Mouse (Mus musculus) kidney, postnatal 25 days (tissue): ENCODE measurements around the gene Ap1m2.
"Not testable (repeated sequence)": the region's sequence is repeated elsewhere in the genome, so short reads cannot be mapped to it uniquely, and the experiment has no call there.

Experiments
- DNase-seq, 2 experiments: peaks; one replicate each; pipeline ENCODE4 v3.0.0; 2021; ENCODE audit warnings: mixed read lengths in 2 of 2

Ap1m2 gene

DNA sequence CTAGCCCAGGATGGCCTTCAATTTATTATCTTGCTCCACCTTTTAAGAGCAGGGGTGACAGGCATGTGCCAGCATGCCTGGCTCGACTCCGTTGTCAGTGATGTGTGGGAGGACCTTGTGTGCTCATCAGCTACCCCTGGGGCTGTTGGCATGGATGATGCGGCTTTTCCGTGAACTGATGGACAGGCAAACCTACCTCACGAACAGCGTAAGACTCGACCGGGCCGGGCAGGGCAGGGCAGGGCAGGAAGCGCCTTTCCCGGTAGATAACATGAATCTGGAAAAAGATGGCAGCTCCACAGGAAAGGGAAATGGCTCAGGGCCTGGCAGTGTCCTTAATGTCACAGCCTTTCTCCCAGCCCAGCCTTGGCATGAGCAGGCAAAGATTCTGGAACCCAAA is 12.1 kb upstream of the Ap1m2 start:
- DNase-seq, result peak; percentile 38 to 72

- DNase-seq, result not testable (repeated sequence)
Observed at GRCm38 (mm10) chr9:21322917-21323297, 10.8 kb upstream of the Ap1m2 start.

DNA sequence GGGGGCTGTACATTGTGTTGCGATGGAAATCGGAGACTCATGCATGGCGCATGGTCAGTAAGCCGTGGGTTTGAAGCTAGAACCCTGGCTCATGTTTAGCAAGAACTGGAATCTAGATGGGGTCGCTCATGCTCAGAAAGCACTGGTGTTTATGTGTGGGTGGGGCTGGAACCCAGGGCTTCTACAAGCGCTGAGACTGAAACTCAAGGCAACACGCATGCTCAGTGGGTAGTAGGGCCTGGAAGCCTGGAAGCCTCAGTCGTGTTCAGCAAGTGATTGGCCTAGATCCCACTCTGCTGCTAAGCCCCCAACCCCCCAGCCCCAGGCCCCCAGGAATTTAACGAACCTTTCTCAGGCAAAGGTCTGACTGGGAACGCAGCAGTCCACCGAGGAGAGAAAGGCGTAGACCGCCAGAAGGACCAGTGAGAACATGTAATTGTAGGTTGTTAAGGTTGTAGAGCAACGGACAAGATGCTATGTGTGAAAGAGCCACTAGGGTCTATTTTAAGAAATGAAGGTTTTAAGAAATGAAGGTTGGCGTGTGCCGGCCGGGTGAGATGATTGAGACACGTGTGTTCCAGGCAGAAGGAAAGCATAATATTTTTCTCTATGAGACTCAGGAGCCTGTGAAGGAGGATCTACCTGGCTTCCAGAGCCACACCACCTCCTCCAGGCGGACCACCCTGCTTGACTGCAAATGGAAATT is 10.2 kb upstream of the Ap1m2 start:
- DNase-seq, result no peak

- peak; percentile 49 to 59 for DNase-seq
Observed at GRCm38 (mm10) chr9:21321513-21321835, 9.3 kb upstream of the Ap1m2 start.

- peak; percentile 84 to 87 for DNase-seq
Observed at GRCm38 (mm10) chr9:21320619-21321512, 8.7 kb upstream of the Ap1m2 start, which contains the start of gene Slc44a2. TSS of gene Slc44a2 (plus strand) at chr9:21320698.

DNA sequence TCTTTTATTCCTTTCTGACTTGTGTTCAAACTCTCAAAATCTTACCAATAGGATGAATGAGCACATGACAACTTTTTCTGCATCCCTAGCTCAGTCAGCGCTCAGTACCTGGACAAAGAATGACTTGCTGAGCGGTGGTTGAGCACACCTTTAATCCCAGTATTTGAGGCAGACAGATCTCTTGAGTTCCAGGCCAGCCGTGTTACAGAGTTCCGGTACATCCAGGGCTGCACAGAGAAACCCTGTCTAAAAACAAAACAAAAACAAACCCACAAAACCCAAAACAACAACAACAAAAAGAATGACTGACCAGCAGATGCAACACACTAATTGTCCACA is 8.1 kb upstream of the Ap1m2 start:
- DNase-seq, result no peak

GRCm38 (mm10) chr9:21319503-21319902 is 7.4 kb upstream of the Ap1m2 start:
- DNase-seq, result no peak

DNA sequence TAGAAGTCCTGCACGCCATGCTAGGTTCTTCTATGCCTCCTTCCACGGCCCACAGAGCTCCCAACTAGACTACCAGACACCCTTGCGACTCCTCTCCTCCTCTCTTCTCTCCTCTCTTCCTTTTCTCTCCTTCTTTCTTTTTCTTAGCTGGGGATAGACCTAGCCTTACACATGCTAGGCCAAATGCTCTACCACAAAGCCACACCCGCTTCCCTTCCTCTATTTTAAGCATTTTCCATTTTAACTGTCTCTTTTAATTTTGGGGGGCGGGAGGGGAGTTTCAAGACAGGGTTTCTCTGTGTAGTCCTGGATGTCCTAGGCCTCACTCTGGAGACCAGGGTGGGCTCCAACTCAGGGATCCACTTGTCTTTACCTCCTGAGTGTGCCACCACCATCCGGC is 6.7 kb upstream of the Ap1m2 start:
- DNase-seq, result no peak

DNA sequence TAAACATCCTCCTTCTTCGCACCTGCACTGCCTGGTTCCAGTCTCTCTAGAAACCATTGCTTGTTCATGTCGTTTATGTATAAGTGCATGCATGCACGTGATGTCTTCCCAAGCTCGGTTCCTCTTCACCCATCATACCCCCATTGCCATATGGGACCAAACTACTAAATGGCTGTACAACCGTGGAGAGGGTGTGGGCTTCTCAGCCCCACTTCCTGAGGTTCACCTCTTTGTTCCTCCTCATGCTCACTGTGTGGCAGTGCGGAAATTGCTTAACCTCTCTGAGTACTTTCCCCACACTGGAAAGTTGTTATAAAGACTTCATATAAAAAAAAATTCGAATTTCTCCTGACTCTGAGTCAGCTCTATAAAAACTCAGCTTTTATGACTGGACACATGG is 4.6 kb upstream of the Ap1m2 start:
- no peak for DNase-seq

- no peak for DNase-seq
Observed at GRCm38 (mm10) chr9:21315421-21315820, 3.3 kb upstream of the Ap1m2 start.

GRCm38 (mm10) chr9:21314367-21315140 is 2.4 kb upstream of the Ap1m2 start:
- DNase-seq, result no peak

GRCm38 (mm10) chr9:21313394-21313793 is 1.3 kb upstream of the Ap1m2 start:
- peak; percentile 87 to 88 for DNase-seq

GRCm38 (mm10) chr9:21311695-21312094 is 442 bp downstream of the Ap1m2 start:
- no peak for DNase-seq

GRCm38 (mm10) chr9:21309150-21309741 is 2.9 kb downstream of the Ap1m2 start:
- peak; percentile 58 to 73 for DNase-seq

DNA sequence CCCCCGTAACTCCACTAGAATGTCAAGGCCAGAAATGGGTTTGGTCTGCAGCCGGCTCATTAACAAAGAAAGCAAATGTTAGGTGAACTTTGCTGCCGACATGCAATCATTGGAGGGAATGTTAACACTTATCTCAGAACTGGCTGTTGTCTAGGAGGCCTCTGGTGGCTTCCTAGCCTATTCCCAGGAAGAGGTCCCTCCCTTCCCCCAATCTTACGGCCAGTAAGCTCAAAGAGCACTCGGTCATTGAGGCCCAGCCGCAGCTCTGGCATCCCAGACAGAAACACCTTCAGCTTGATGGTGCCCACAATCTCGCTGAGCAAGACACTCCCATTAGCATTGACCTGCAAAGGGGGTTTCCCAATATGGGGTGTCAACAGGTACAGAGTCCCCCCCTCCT is 7.1 kb downstream of the Ap1m2 start:
- no peak for DNase-seq

DNA sequence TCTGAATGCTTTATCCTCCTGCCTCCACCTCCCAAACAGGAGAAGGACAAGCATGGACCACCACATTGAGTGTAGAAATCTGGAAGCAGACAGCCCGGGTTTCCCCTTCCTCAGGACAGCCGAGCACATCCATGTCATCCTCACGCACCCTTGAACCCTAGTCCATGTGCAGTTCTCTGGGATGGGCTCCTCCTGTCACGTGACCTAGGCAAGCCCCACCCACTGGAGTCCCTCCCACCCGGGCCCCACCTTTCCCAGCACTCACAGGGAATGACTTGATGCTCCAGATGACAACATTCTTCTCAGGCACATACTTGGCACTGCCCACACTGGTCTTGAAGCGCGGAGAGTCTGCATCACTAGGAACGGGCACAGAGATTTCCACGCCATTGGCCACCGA is 13.1 kb downstream of the Ap1m2 start:
- no peak for DNase-seq

DNA sequence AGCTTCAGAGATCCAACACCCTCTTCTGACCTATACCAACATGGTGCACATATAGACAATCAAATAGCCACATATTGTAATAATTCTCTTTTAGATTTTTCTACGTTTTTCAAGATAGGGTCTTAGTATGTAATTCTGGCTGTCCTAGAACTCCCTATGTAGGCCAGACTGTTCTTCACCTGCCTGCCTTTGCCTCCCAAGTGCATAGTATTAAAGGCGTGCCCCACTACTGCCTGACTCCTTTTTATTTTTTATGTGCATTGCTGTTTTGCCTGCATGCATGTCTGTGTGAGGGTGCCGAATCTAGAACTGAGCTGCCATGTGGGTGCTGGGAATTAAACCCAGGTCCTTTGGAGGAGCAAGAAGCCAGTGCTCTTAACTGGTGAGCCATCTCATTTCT is 19.9 kb downstream of the Ap1m2 start:
- DNase-seq, result no peak

GRCm38 (mm10) chr9:21291868-21292267 is 20.3 kb downstream of the Ap1m2 start:
- not testable (repeated sequence) for DNase-seq

DNA sequence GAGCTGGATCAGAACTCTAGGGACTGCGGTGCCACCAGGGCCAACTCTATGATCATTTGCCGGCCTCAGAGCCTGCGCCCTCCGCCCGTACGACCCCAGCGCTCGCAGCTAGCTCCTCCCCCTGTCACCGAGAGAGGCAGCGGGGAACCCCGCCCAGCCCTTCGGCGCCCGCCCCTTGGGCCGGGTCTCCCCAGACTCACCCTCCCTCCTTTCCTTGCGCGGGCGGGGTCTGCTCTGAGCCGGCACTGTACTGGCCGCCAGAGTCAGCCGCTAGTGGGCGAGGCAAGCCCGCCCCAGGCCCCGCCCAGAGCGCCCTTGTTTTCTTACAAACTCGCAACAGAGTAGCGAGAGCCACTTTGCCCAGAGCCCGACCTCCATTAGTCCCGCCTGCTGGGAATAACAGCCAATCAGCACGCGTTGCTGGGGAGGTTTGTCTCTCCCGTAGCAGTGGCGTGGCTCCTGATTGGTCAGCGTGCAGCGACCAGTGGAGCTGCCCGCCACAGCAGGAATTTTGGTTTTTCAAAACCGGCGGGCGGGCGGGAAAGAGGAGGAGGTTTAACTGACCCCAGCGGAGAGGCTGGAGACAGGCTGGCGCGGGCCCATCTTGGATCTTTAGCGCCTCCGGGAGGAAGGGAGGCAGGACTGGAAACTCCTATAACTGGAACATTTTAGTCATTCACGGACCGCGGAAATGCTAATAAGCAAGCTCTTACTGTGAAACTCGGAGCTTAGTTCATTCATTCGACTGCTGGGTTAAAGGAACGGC is 20.9 kb downstream of the Ap1m2 start, which contains the start of gene Cdkn2d:
Gene Cdkn2d, minus strand, starts transcription at position 386 of the 766 bp plus-strand sequence.
- peak; percentile 100 for DNase-seq

- no peak for DNase-seq
Observed at GRCm38 (mm10) chr9:21290589-21290988, 21.5 kb downstream of the Ap1m2 start.

GRCm38 (mm10) chr9:21289337-21289671 is 22.8 kb downstream of the Ap1m2 start:
- DNase-seq, result no peak
